Mouse (Mus musculus) lung, postnatal 0 days (tissue): ENCODE measurements at regions not wholly inside any gene's neighbourhood (a gene's known extent, or its start where the extent isn't known, plus 50 kb on each side); places are given as distances from the start of the nearest gene placed in this dataset.

Source experiments
- CTCF ChIP-seq: IDR thresholded peaks from 2 replicates; pipeline ENCODE4 v1.5.1; 2016; ENCODE audit warnings: antibody characterized with exemption, mild to moderate bottlenecking
- EP300 ChIP-seq: IDR thresholded peaks from 2 replicates; pipeline ENCODE4 v1.6.1; 2016; ENCODE audit warnings: antibody characterized with exemption, mild to moderate bottlenecking, control low read depth

GRCm38 (mm10) chr9:84187531-84187930 lies 262.6 kb downstream of the Bckdhb start:
- TF ChIP-seq EP300, result no peak
- TF ChIP-seq CTCF, result no peak
